Mouse (Mus musculus) neural tube, embryonic 14.5 days (tissue): Measurements from ENCODE around the gene Cyp2d9. TPM values are rescaled to one million over a fixed set of nuclear protein-coding genes. Genes with fewer than 3 reads are reported as not detected.
"Not testable (repeated sequence)": the region's sequence is repeated elsewhere in the genome, so short reads cannot be mapped to it uniquely, and the experiment has no call there.

Experiments
- ATAC-seq: fragments of 200-750 bp; cut with Nextera tagmentation; 2 replicates; pipeline ENCODE4 v1.8.0; 2017; ENCODE audit warnings: low read depth, mild to moderate bottlenecking, moderate TSS enrichment, moderate library complexity
- H3K27ac ChIP-seq: fragments of 300-500 bp; sonication (generic); 2 replicates; pipeline ENCODE4 v1.5.1; 2014; ENCODE audit warnings: low read depth, mild to moderate bottlenecking, control low read depth, low read length, moderate library complexity, mixed read lengths
- H3K27me3 ChIP-seq: fragments of 300-500 bp; sonication (generic); 2 replicates; pipeline ENCODE4 v1.6.1; 2014; ENCODE audit warnings: low read length; ENCODE audit not compliant: control insufficient read depth, insufficient read depth
- H3K36me3 ChIP-seq: fragments of 300-500 bp; sonication (generic); 2 replicates; pipeline ENCODE4 v1.6.1; 2014; ENCODE audit warnings: low read length, mixed read lengths; ENCODE audit not compliant: control insufficient read depth, insufficient read depth
- H3K4me1 ChIP-seq: fragments of 300-500 bp; sonication (generic); 2 replicates; pipeline ENCODE4 v1.6.1; 2014; ENCODE audit warnings: low read length; ENCODE audit not compliant: control insufficient read depth, insufficient read depth
- H3K4me2 ChIP-seq: fragments of 300-500 bp; sonication (generic); 2 replicates; pipeline ENCODE4 v1.6.1; 2014; ENCODE audit warnings: mild to moderate bottlenecking, low read depth, low read length, control low read depth
- H3K4me3 ChIP-seq: fragments of 300-500 bp; sonication (generic); 2 replicates; pipeline ENCODE4 v1.5.1; 2014; ENCODE audit warnings: low read depth, low read length, control low read depth, mixed read lengths
- H3K9ac ChIP-seq: fragments of 300-500 bp; sonication (generic); replicated peaks from 2 replicates; pipeline ENCODE4 v1.6.1; 2014; ENCODE audit warnings: low read depth, mild to moderate bottlenecking, control low read depth, low read length, mixed read lengths
- H3K9me3 ChIP-seq: fragments of 300-500 bp; sonication (generic); 2 replicates; pipeline ENCODE4 v1.6.1; 2016; ENCODE audit warnings: low read length; ENCODE audit not compliant: control insufficient read depth
- WGBS: fragments of 180-500 bp; shearing (Covaris S2); extraction: QIAGEN DNeasy Blood & Tissue Kit; methylation state at CpG from one replicate; pipeline ENCODE4 v1.1.7; 2014; 5-methylcytosine and 5-hydroxymethylcytosine counted together
- polyA plus RNA-seq: library from polyadenylated mRNA; unstranded; fragments of >200 nt; fragmentation: Nextera tagmentation; extraction: Ambion mirVana; gene quantifications from 2 replicates; pipeline ENCODE4 v1.2.1, GENCODE M21; 2014

The Cyp2d9 gene
- polyA plus RNA-seq, result not detected in 2 replicates

- H3K36me3 ChIP-seq, result no peaks in the 10 kb centered on the region
- no peaks in the 10 kb centered on the region for H3K27me3 ChIP-seq
- no peak within 1 kb of the TSS for H3K9ac ChIP-seq
- no peak for ATAC-seq
- no peak within 1 kb of the TSS for H3K4me3 ChIP-seq
- H3K4me2 ChIP-seq, result no peak within 1 kb of the TSS
- no peaks in the 10 kb centered on the region for H3K9me3 ChIP-seq
- no peak within 1 kb of the TSS for H3K27ac ChIP-seq
- H3K4me1 ChIP-seq, result no peaks in the 10 kb centered on the region
Measured at GRCm38 (mm10) chr15:82433137-82433536, at the start of gene Cyp2d9. Gene Cyp2d9 (plus strand): TSS chr15:82433437.

- Histone ChIP-seq H3K9ac (no peak overlapping the region), H3K27ac (no peak overlapping the region), H3K4me2 (no peak overlapping the region), H3K27me3 (no peaks in the 10 kb centered on the region), H3K4me3 (no peak overlapping the region), H3K9me3 (no peaks in the 10 kb centered on the region), H3K4me1 (no peaks in the 10 kb centered on the region), H3K36me3 (no peaks in the 10 kb centered on the region)
- no peak for ATAC-seq
- WGBS, result 92% methylated on average over 2 of the region's 2 CpGs
Measured at GRCm38 (mm10) chr15:82385729-82386128, 47.5 kb upstream of the Cyp2d9 start.

- 93% methylated on average over 10 of the region's 10 CpGs for WGBS
- H3K27me3 ChIP-seq, H3K27ac ChIP-seq, H3K36me3 ChIP-seq, ATAC-seq, H3K9ac ChIP-seq, H3K4me1 ChIP-seq, H3K4me2 ChIP-seq, H3K9me3 ChIP-seq, H3K4me3 ChIP-seq: not testable (repeated sequence)
Measured at GRCm38 (mm10) chr15:82389916-82390315, 43.3 kb upstream of the Cyp2d9 start.

GRCm38 (mm10) chr15:82393922-82394321, 39.3 kb upstream of the Cyp2d9 start, which contains the start of gene Cyp2d11:
Gene Cyp2d11 (minus strand): TSS chr15:82394022.
- not testable (repeated sequence) for H3K27ac ChIP-seq, H3K36me3 ChIP-seq, H3K9ac ChIP-seq, ATAC-seq, H3K27me3 ChIP-seq, H3K9me3 ChIP-seq, H3K4me2 ChIP-seq, H3K4me1 ChIP-seq, H3K4me3 ChIP-seq
- 82% methylated on average over 2 of the region's 2 CpGs for WGBS

GRCm38 (mm10) chr15:82395955-82396354, 37.3 kb upstream of the Cyp2d9 start:
- 95% methylated on average over 3 of the region's 3 CpGs for WGBS

GRCm38 (mm10) chr15:82401516-82401915, 31.7 kb upstream of the Cyp2d9 start:
- Histone ChIP-seq H3K27me3 (no peaks in the 10 kb centered on the region), H3K9me3 (no peaks in the 10 kb centered on the region), H3K27ac (no peak overlapping the region), H3K36me3 (no peaks in the 10 kb centered on the region), H3K4me2 (no peak overlapping the region), H3K4me1 (no peaks in the 10 kb centered on the region), H3K4me3 (no peak overlapping the region), H3K9ac (no peak overlapping the region)
- WGBS, result 14% methylated on average over 2 of the region's 2 CpGs
- no peak for ATAC-seq

More at GRCm38 (mm10) chr15:82395955-82396354, 37.3 kb upstream of the Cyp2d9 start:
- H3K4me1 ChIP-seq, H3K27ac ChIP-seq, H3K36me3 ChIP-seq, H3K4me2 ChIP-seq, H3K9me3 ChIP-seq, H3K9ac ChIP-seq, ATAC-seq, H3K27me3 ChIP-seq, H3K4me3 ChIP-seq: not testable (repeated sequence)

GRCm38 (mm10) chr15:82402106-82402505, 31.1 kb upstream of the Cyp2d9 start:
- Histone ChIP-seq H3K4me3 (no peak overlapping the region), H3K9ac (no peak overlapping the region), H3K36me3 (no peaks in the 10 kb centered on the region), H3K27ac (no peak overlapping the region), H3K4me1 (no peaks in the 10 kb centered on the region), H3K4me2 (no peak overlapping the region), H3K27me3 (no peaks in the 10 kb centered on the region), H3K9me3 (no peaks in the 10 kb centered on the region)
- no peak for ATAC-seq

- Histone ChIP-seq H3K4me1 (no peaks in the 10 kb centered on the region), H3K9ac (no peak overlapping the region), H3K36me3 (no peaks in the 10 kb centered on the region), H3K27ac (no peak overlapping the region), H3K9me3 (no peaks in the 10 kb centered on the region), H3K4me2 (no peak overlapping the region), H3K4me3 (no peak overlapping the region), H3K27me3 (no peaks in the 10 kb centered on the region)
- 88% methylated on average over 6 of the region's 6 CpGs for WGBS
- ATAC-seq, result no peak
Measured at GRCm38 (mm10) chr15:82402741-82403140, 30.5 kb upstream of the Cyp2d9 start.

- no peaks in the 10 kb centered on the region for H3K27me3 ChIP-seq
- H3K27ac ChIP-seq, result no peak overlapping the region
- no peak overlapping the region for H3K4me3 ChIP-seq
- no peaks in the 10 kb centered on the region for H3K36me3 ChIP-seq
- no peak overlapping the region for H3K9ac ChIP-seq
- H3K9me3 ChIP-seq, result no peaks in the 10 kb centered on the region
- no peak overlapping the region for H3K4me2 ChIP-seq
- 94% methylated on average over 9 of the region's 9 CpGs for WGBS
- no peaks in the 10 kb centered on the region for H3K4me1 ChIP-seq
- ATAC-seq, result no peak
Measured at GRCm38 (mm10) chr15:82403606-82404005, 29.6 kb upstream of the Cyp2d9 start.

GRCm38 (mm10) chr15:82404163-82404562, 29.1 kb upstream of the Cyp2d9 start:
- no peak for ATAC-seq
- Histone ChIP-seq H3K36me3 (no peaks in the 10 kb centered on the region), H3K4me2 (no peak overlapping the region), H3K9me3 (no peaks in the 10 kb centered on the region), H3K9ac (no peak overlapping the region), H3K27me3 (no peaks in the 10 kb centered on the region), H3K27ac (no peak overlapping the region), H3K4me1 (no peaks in the 10 kb centered on the region), H3K4me3 (no peak overlapping the region)
- 94% methylated on average over 3 of the region's 3 CpGs for WGBS
